Mouse (Mus musculus) heart, adult 2 months (tissue): ENCODE results near the gene Thbs3.

Experiments
- CTCF ChIP-seq: fragments of 200-600 bp; IDR thresholded peaks from 2 replicates; pipeline ENCODE4 v1.8.1; 2022; ENCODE audit warnings: antibody characterized with exemption, mild to moderate bottlenecking, moderate library complexity
- EP300 ChIP-seq: fragments of 200-500 bp; IDR thresholded peaks from 2 replicates; pipeline ENCODE4 v1.6.1; 2011; ENCODE audit warnings: low read depth, low read length, control low read depth; ENCODE audit not compliant: insufficient read depth

GRCm38 (mm10) chr3:89177242-89178106 lies 37.5 kb upstream of the Thbs3 start, which contains the start of gene Scamp3:
- TF ChIP-seq CTCF, result no peak
- TF ChIP-seq EP300, result peak; percentile 96
